Mouse (Mus musculus) erythroblast, embryonic 14.5 days (primary cell): Measurements from ENCODE around the gene Ncmap.

Source experiments
- GATA1 ChIP-seq: IDR thresholded peaks from 2 replicates; pipeline ENCODE4 v1.6.1; 2012; ENCODE audit warnings: low read length, inconsistent platforms, mixed read lengths
- TAL1 ChIP-seq: IDR thresholded peaks from 3 replicates; pipeline ENCODE4 v1.6.1; 2012; ENCODE audit warnings: low read length, inconsistent platforms, mixed read lengths

GRCm38 (mm10) chr4:135377241-135377640 lies 20.8 kb downstream of the Ncmap start:
- TF ChIP-seq TAL1 (no peak), GATA1 (no peak)
